Mouse (Mus musculus): ENCODE measurements around the gene Hdgfl2.

- TF ChIP-seq CTCF (IDR thresholded peaks at IDR 0.05; ENCODE audit: control insufficient read depth, insufficient read depth, insufficient replicate concordance, low read depth, low read length) (no peak), POLR2A (IDR thresholded peaks at IDR 0.05; ENCODE audit: control insufficient read depth, low read depth, low read length) (no peak)
Observed at GRCm38 (mm10) chr17:56092794-56093193, 13.4 kb downstream of the Hdgfl2 start.

All from testis, adult 2 months (tissue).